Mouse (Mus musculus): Measurements from ENCODE around the gene 4933402N03Rik. TPM values are rescaled to one million over a fixed set of nuclear protein-coding genes. Genes with fewer than 3 reads are reported as not detected.

Gene 4933402N03Rik
- not detected for polyA plus RNA-seq (2017; shearing (Covaris generic))

GRCm38 (mm10) chr7:131146214-131146613 is at the start of gene 4933402N03Rik:
Gene 4933402N03Rik, minus strand, starts transcription at chr7:131146314.
- ATAC-seq: no peak

- no peak for ATAC-seq
Measured at GRCm38 (mm10) chr7:131187996-131188395, 41.9 kb upstream of the 4933402N03Rik start.

GRCm38 (mm10) chr7:131187047-131187446 is 40.9 kb upstream of the 4933402N03Rik start:
- ATAC-seq: no peak

GRCm38 (mm10) chr7:131184339-131184738 is 38.2 kb upstream of the 4933402N03Rik start:
- no peak for ATAC-seq

GRCm38 (mm10) chr7:131182685-131183084 is 36.6 kb upstream of the 4933402N03Rik start:
- no peak for ATAC-seq

DNA sequence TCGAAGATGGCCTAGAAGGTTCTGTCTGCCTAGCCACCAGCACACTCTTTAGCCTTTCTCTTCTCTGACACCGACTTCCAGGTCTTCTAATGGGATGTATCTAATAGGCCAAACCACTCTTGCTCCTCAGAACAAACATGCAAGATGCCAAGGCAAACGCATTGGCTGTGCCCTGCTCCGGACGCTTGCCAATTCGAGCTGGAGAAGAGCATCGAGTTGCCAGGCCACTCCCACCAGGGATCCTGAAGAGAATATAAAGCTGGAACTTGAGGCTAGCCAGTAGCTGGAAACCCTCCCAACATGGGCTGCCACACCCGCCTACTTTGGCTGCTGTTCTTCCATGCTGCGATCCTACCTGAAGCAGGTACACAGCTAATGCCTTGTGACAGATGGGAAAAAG is 28.0 kb upstream of the 4933402N03Rik start, which contains the start of gene 5430419D17Rik:
Gene 5430419D17Rik, plus strand, starts transcription at position 282 of the 400 bp plus-strand sequence.
- ATAC-seq: no peak

GRCm38 (mm10) chr7:131169099-131169498 is 23.0 kb upstream of the 4933402N03Rik start:
- no peak for ATAC-seq

DNA sequence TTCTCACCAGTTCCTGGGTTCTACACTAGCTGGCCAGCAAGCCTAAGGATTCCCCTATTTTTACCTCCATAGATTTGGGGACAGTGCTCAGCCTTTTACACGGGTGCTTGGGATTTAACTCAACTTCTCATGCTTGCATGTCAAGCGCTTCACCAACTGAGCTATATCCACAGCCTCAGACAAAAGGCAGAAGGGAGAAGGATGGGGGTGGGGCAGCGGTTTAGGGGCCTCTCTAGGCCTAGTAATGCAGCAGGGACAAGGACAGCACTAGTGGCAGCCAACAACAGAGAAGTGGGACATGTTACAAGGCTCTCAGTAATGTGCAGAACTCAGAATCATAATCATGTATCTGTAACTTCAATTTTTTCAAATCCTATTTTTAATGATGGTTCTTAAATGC is 21.7 kb upstream of the 4933402N03Rik start:
- no peak for ATAC-seq

- no peak for ATAC-seq
Measured at GRCm38 (mm10) chr7:131162251-131162650, 16.1 kb upstream of the 4933402N03Rik start.

GRCm38 (mm10) chr7:131153044-131153443 is 6.9 kb upstream of the 4933402N03Rik start:
- no peak for ATAC-seq

DNA sequence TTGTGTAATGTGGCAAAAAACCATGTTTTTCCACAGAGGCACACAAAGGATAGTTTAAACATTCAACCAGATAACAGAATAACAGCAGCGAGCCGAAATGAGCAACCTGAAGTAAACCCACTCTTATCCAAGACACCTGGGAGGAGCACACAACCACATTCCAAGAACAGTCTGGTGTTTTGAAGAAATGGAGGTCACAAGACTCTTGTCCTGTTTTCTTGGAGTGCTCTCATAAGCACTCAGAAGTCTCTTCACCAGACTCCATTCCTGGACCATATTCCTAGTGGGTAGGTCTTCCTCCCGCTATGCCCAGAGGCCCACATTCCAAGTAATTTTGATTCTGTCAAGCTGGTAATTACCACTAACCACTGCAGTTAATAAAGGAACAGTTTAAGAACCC is 4.1 kb upstream of the 4933402N03Rik start:
- ATAC-seq: no peak

DNA sequence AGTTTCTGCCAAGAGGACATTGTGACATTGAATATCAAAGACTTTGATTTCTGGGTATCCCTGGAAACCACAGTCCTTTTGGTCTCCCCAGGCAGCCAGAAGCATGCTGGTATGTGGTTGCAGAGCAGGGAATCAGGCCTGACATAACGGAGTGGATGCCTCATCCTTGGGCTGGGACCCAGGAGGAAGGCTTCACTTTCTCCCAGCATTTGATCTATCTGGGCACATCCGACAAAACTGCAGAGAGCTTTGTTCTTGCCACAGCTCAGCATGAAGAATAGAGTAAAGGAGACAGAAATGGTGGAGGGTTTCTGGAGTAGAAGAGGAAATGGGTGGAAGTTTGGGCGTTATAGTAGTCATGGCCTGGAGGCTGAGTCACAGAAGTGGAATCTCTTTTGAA is 12.9 kb downstream of the 4933402N03Rik start:
- no peak for ATAC-seq

DNA sequence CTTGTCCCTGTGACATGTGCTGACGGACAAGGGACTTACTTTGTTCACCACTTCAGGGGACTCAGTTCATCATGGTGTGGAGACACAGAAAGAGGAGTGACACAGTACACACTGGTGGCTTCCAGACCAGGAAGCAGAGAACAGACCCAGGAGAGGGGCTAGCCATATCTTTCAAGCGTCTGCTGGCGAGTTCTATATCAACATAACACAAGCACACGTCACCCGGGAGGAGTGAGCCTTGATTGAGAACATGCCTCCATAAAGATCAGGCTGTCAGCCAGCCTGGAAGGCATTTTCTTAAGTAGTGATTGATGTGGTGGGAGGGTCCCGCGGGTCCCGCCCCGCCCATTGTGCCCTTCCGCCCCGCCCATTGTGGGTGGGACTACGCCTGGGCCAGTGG is 16.1 kb downstream of the 4933402N03Rik start:
- no peak for ATAC-seq

- no peak for ATAC-seq
Measured at GRCm38 (mm10) chr7:131122210-131122807, 23.8 kb downstream of the 4933402N03Rik start.

GRCm38 (mm10) chr7:131114434-131114833 is 31.7 kb downstream of the 4933402N03Rik start:
- ATAC-seq: no peak

- ATAC-seq: no peak
Measured at GRCm38 (mm10) chr7:131113676-131114075, 32.4 kb downstream of the 4933402N03Rik start.

DNA sequence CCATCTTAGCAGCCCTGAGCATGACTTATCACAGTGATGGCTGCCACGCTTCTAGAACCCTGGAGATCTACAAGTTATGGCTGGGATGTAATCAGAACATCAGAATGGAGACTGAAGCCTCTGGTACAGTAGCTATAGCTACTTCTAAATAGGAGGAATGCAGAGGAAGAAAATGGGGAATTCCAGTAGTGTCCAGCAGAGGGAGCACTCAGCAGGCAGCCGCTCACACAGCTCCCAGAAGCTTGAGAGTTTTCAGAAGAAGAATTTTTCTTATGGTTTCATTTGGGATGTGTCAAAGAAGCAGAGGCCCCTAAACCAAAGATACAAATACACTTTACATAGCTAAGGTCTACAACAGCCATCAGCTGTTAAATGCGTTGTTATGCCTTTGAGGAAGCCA is 33.6 kb downstream of the 4933402N03Rik start:
- no peak for ATAC-seq

Other genes starting within 250 kb of the 4933402N03Rik start
- gene Htra1, start 210.2 kb downstream of the 4933402N03Rik start, polyA plus RNA-seq (2017; shearing (Covaris generic)): under 1 TPM in 1 of 2 experiments, not detected in 1; 0.21 TPM
- gene Dmbt1, start 114.3 kb downstream of the 4933402N03Rik start, polyA plus RNA-seq (2017; shearing (Covaris generic)): not detected
- not detected for gene 5430419D17Rik, start 28.1 kb upstream of the 4933402N03Rik start, polyA plus RNA-seq (2017; shearing (Covaris generic))
- not detected for gene Cuzd1, start 176.0 kb upstream of the 4933402N03Rik start, polyA plus RNA-seq (2017; shearing (Covaris generic))
- not detected for gene Fam24b, start 183.2 kb upstream of the 4933402N03Rik start, polyA plus RNA-seq (2017; shearing (Covaris generic))
- not detected for gene Fam24a, start 187.6 kb upstream of the 4933402N03Rik start, polyA plus RNA-seq (2017; shearing (Covaris generic))
- 10 to 100 TPM; 12.7 to 18.5 TPM for gene 2310057M21Rik, start 216.4 kb upstream of the 4933402N03Rik start, polyA plus RNA-seq (2017; shearing (Covaris generic))
- gene Pstk, start 224.8 kb upstream of the 4933402N03Rik start, polyA plus RNA-seq (2017; shearing (Covaris generic)): 10 to 100 TPM; 33.6 to 39.6 TPM

All from activated CD4-positive, CD25-positive, alpha-beta regulatory T cell, adult 4 months (primary cell).